Mouse (Mus musculus) erythroblast, embryonic 14.5 days (primary cell): Measurements from ENCODE around the gene Pde5a. TPM values are rescaled to one million over a fixed set of nuclear protein-coding genes. Genes with fewer than 3 reads are reported as not detected.

Source experiments
- H3K27me3 ChIP-seq: 2 replicates; pipeline ENCODE4 v1.6.1; 2012; ENCODE audit warnings: inconsistent platforms; ENCODE audit not compliant: control insufficient read depth
- H3K36me3 ChIP-seq: 2 replicates; pipeline ENCODE4 v1.6.1; 2012; ENCODE audit warnings: mild to moderate bottlenecking, inconsistent platforms; ENCODE audit not compliant: control insufficient read depth
- H3K4me1 ChIP-seq: 2 replicates; pipeline ENCODE4 v1.6.1; 2012; ENCODE audit warnings: inconsistent platforms; ENCODE audit not compliant: control insufficient read depth
- H3K4me3 ChIP-seq: replicated peaks from 2 replicates; pipeline ENCODE3; 2012; ENCODE audit warnings: moderate library complexity, mild to moderate bottlenecking, inconsistent platforms
- H3K9me3 ChIP-seq: 2 replicates; pipeline ENCODE4 v1.6.1; 2012; ENCODE audit warnings: low read length, inconsistent platforms, mixed read lengths; ENCODE audit not compliant: control insufficient read depth
- GATA1 ChIP-seq: IDR thresholded peaks from 2 replicates; pipeline ENCODE4 v1.6.1; 2012; ENCODE audit warnings: low read length, inconsistent platforms, mixed read lengths
- TAL1 ChIP-seq: IDR thresholded peaks from 3 replicates; pipeline ENCODE4 v1.6.1; 2012; ENCODE audit warnings: low read length, inconsistent platforms, mixed read lengths
- polyA plus RNA-seq: library from polyadenylated mRNA; stranded (reverse); fragments of >175 nt; gene quantifications from 2 replicates; pipeline ENCODE4 v1.2.3, GENCODE M21; 2012

Pde5a gene
- polyA plus RNA-seq, 1 experiment = not detected

GRCm38 (mm10) chr3:122744265-122744664, 15.5 kb downstream of the Pde5a start:
- TF ChIP-seq TAL1 = no peak
- TF ChIP-seq GATA1 = no peak
- no peaks in the 10 kb centered on the region for H3K27me3 ChIP-seq
- H3K4me1 ChIP-seq = no peaks in the 10 kb centered on the region
- no peaks in the 10 kb centered on the region for H3K36me3 ChIP-seq
- peaks cover 3% of the 10 kb centered on the region; the same call in 1 of the 2 replicates for H3K9me3 ChIP-seq
- no peak overlapping the region for H3K4me3 ChIP-seq

- no peaks in the 10 kb centered on the region for H3K36me3 ChIP-seq
- no peaks in the 10 kb centered on the region for H3K27me3 ChIP-seq
- TF ChIP-seq TAL1 (no peak), GATA1 (no peak)
- H3K4me1 ChIP-seq = no peaks in the 10 kb centered on the region
- no peaks in the 10 kb centered on the region for H3K9me3 ChIP-seq
- no peak overlapping the region for H3K4me3 ChIP-seq
These were observed 19.4 kb downstream of the Pde5a start for GRCm38 (mm10) chr3:122747921-122748700.

- no peaks in the 10 kb centered on the region for H3K27me3 ChIP-seq
- H3K4me1 ChIP-seq = no peaks in the 10 kb centered on the region
- no peak overlapping the region for H3K4me3 ChIP-seq
- TF ChIP-seq GATA1 = no peak
- TF ChIP-seq TAL1 = no peak
- no peaks in the 10 kb centered on the region for H3K9me3 ChIP-seq
- H3K36me3 ChIP-seq = no peaks in the 10 kb centered on the region
These were observed 34.6 kb downstream of the Pde5a start for GRCm38 (mm10) chr3:122763240-122763761.

- Histone ChIP-seq H3K9me3 (no peaks in the 10 kb centered on the region), H3K27me3 (no peaks in the 10 kb centered on the region), H3K36me3 (no peaks in the 10 kb centered on the region), H3K4me1 (no peaks in the 10 kb centered on the region), H3K4me3 (no peak overlapping the region)
- TF ChIP-seq GATA1 = no peak
These were observed 35.0 kb downstream of the Pde5a start for GRCm38 (mm10) chr3:122763768-122764167.

GRCm38 (mm10) chr3:122766930-122767329, 38.2 kb downstream of the Pde5a start:
- Histone ChIP-seq H3K27me3 (no peaks in the 10 kb centered on the region), H3K36me3 (no peaks in the 10 kb centered on the region), H3K9me3 (no peaks in the 10 kb centered on the region), H3K4me3 (no peak overlapping the region), H3K4me1 (no peaks in the 10 kb centered on the region)
- TF ChIP-seq GATA1 (no peak), TAL1 (no peak)

GRCm38 (mm10) chr3:122767841-122768240, 39.1 kb downstream of the Pde5a start:
- no peak overlapping the region for H3K4me3 ChIP-seq
- TF ChIP-seq TAL1 = no peak
- no peaks in the 10 kb centered on the region for H3K36me3 ChIP-seq

GRCm38 (mm10) chr3:122781417-122781816, 52.7 kb downstream of the Pde5a start:
- TF ChIP-seq TAL1 (no peak), GATA1 (no peak)
- Histone ChIP-seq H3K4me3 (no peak overlapping the region), H3K36me3 (no peaks in the 10 kb centered on the region), H3K27me3 (no peaks in the 10 kb centered on the region), H3K9me3 (no peaks in the 10 kb centered on the region), H3K4me1 (no peaks in the 10 kb centered on the region)

More at GRCm38 (mm10) chr3:122767841-122768240, 39.1 kb downstream of the Pde5a start:
- no peaks in the 10 kb centered on the region for H3K9me3 ChIP-seq
- H3K27me3 ChIP-seq = no peaks in the 10 kb centered on the region
- no peaks in the 10 kb centered on the region for H3K4me1 ChIP-seq

- TF ChIP-seq TAL1 = no peak
- no peak for TF ChIP-seq GATA1
- Histone ChIP-seq H3K4me3 (no peak overlapping the region), H3K4me1 (no peaks in the 10 kb centered on the region), H3K9me3 (no peaks in the 10 kb centered on the region), H3K36me3 (no peaks in the 10 kb centered on the region), H3K27me3 (no peaks in the 10 kb centered on the region)
These were observed 55.5 kb downstream of the Pde5a start for GRCm38 (mm10) chr3:122784245-122784644.

GRCm38 (mm10) chr3:122788314-122788713, 59.6 kb downstream of the Pde5a start:
- Histone ChIP-seq H3K4me3 (no peak overlapping the region), H3K36me3 (no peaks in the 10 kb centered on the region), H3K27me3 (no peaks in the 10 kb centered on the region), H3K9me3 (no peaks in the 10 kb centered on the region), H3K4me1 (no peaks in the 10 kb centered on the region)
- no peak for TF ChIP-seq TAL1
- no peak for TF ChIP-seq GATA1
